Mouse (Mus musculus): ENCODE measurements at regions not wholly inside any gene's neighbourhood (a gene's known extent, or its start where the extent isn't known, plus 50 kb on each side); places are given as distances from the start of the nearest gene placed in this dataset.

DNA sequence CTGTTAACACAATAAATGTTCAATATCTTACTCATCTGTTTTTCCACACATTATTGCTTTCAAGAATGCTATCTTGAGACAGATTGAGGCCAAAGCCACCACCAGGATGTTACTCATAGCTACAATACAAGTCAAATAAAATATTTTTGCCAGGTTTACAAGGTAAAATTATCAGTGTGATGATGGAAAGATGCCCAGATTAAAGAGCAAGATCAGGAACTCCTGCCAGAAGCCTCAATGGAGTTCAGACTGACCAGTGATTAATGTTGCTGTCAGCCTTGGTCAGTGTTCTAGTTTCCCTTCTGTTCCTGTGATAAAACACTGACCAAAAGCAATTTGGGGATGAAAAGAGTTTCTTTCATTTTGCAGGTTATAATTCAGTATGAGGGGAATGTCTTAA, 1218.6 kb downstream of the Kcnt2 start:
- no peak for ATAC-seq (replicated peaks)
- no peak overlapping the region for H3K9ac ChIP-seq (replicated peaks)
- H3K4me1 ChIP-seq: no peaks in the 10 kb centered on the region
- H3K4me2 ChIP-seq (replicated peaks): no peak overlapping the region
- no peaks in the 10 kb centered on the region for H3K9me3 ChIP-seq
- no peak overlapping the region for H3K27ac ChIP-seq (replicated peaks)
- no peaks in the 10 kb centered on the region for H3K27me3 ChIP-seq
- no peak overlapping the region for H3K4me3 ChIP-seq
- no peaks in the 10 kb centered on the region for H3K36me3 ChIP-seq

Measured in forebrain, embryonic 15.5 days (tissue).